Mouse (Mus musculus) cerebral cortex, adult 2 months (tissue): ENCODE measurements around the gene Grb2.

Experiments
- WGBS: fragments of 180-500 bp; shearing (Covaris S2); methylation state at CpG from one replicate; pipeline ENCODE4 v1.1.7; 2018; 5-methylcytosine and 5-hydroxymethylcytosine counted together

The Grb2 gene

GRCm38 (mm10) chr11:115712674-115713298, 4.4 kb upstream of the Grb2 start:
- 80% methylated on average over 12 of the region's 12 CpGs for WGBS

- WGBS = 64% methylated on average over 2 of the region's 2 CpGs
These were observed 3.9 kb upstream of the Grb2 start for GRCm38 (mm10) chr11:115712268-115712667.

- WGBS = 86% methylated on average over 9 of the region's 9 CpGs
These were observed 2.7 kb upstream of the Grb2 start for GRCm38 (mm10) chr11:115711133-115711532.

GRCm38 (mm10) chr11:115709829-115710559, 1.6 kb upstream of the Grb2 start:
- WGBS = 45% methylated on average over 6 of the region's 6 CpGs

- WGBS = under 1% methylated on average over 23 of the region's 23 CpGs
These were observed 795 bp upstream of the Grb2 start for GRCm38 (mm10) chr11:115708956-115709828.

GRCm38 (mm10) chr11:115707313-115708208, 836 bp downstream of the Grb2 start:
- under 1% methylated on average over 44 of the region's 44 CpGs for WGBS

- 82% methylated on average over 10 of the region's 10 CpGs for WGBS
These were observed 1.8 kb downstream of the Grb2 start for GRCm38 (mm10) chr11:115706584-115706983.

GRCm38 (mm10) chr11:115705561-115705960, 2.8 kb downstream of the Grb2 start:
- 75% methylated on average over 2 of the region's 2 CpGs for WGBS

GRCm38 (mm10) chr11:115704648-115705047, 3.7 kb downstream of the Grb2 start:
- WGBS = 89% methylated on average over 10 of the region's 10 CpGs

GRCm38 (mm10) chr11:115703466-115703865, 4.9 kb downstream of the Grb2 start:
- WGBS = 88% methylated on average over 2 of the region's 2 CpGs

- WGBS = under 1% methylated on average over 17 of the region's 17 CpGs
These were observed 9.2 kb downstream of the Grb2 start for GRCm38 (mm10) chr11:115698986-115699728.

GRCm38 (mm10) chr11:115697722-115698121, 10.7 kb downstream of the Grb2 start:
- WGBS = 64% methylated on average over 3 of the region's 3 CpGs

- 64% methylated on average over 2 of the region's 2 CpGs for WGBS
These were observed 11.3 kb downstream of the Grb2 start for GRCm38 (mm10) chr11:115697091-115697490.

- 49% methylated on average over 4 of the region's 4 CpGs for WGBS
These were observed 11.9 kb downstream of the Grb2 start for GRCm38 (mm10) chr11:115696471-115696870.

- 74% methylated on average over 12 of the region's 12 CpGs for WGBS
These were observed 14.3 kb downstream of the Grb2 start for GRCm38 (mm10) chr11:115693979-115694578.

GRCm38 (mm10) chr11:115692800-115693199, 15.6 kb downstream of the Grb2 start:
- 72% methylated on average over 5 of the region's 5 CpGs for WGBS

GRCm38 (mm10) chr11:115691976-115692375, 16.4 kb downstream of the Grb2 start:
- WGBS = 86% methylated on average over 2 of the region's 2 CpGs

- 85% methylated on average over 5 of the region's 5 CpGs for WGBS
These were observed 16.9 kb downstream of the Grb2 start for GRCm38 (mm10) chr11:115691511-115691910.

- 60% methylated on average over 5 of the region's 5 CpGs for WGBS
These were observed 17.4 kb downstream of the Grb2 start for GRCm38 (mm10) chr11:115691013-115691412.

GRCm38 (mm10) chr11:115690356-115690755, 18.0 kb downstream of the Grb2 start:
- WGBS = 6% methylated on average over 5 of the region's 5 CpGs
